Mouse (Mus musculus) c-Kit-positive CD71-positive TER-119-negative erythroid progenitor cells, embryonic 14.5 days (primary cell): Measurements from ENCODE around the gene Hoxd1.

ENCODE experiments used
- DNase-seq: peaks from one replicate; pipeline ENCODE4 v3.0.0-alpha.2; 2013; ENCODE audit warnings: low read depth

Gene Hoxd1

GRCm38 (mm10) chr2:74732513-74733316 lies 30.1 kb upstream of the Hoxd1 start:
- DNase-seq = no peak

- no peak for DNase-seq
Observed at GRCm38 (mm10) chr2:74733317-74733661, 29.5 kb upstream of the Hoxd1 start.

DNA sequence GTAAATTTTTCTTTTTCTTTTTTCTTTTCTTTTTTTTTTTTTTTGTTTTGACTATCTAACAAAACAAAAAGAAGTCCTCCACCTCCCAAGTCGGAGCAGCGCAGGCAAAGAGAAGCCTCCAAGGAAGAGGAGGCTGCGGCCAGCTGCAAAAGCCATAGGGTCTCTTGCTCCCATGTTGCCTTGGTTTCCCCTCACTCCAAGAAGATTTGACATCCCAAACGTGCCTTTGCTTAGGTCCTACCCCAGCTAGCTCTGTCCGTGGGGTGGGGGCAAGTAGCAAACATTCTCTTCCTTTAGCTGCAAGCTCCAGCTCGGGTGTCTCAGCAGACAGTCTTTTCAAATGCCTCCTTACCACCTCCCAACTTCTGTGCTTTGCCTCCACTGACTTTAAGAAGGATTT lies 29.0 kb upstream of the Hoxd1 start:
- DNase-seq = no peak

DNA sequence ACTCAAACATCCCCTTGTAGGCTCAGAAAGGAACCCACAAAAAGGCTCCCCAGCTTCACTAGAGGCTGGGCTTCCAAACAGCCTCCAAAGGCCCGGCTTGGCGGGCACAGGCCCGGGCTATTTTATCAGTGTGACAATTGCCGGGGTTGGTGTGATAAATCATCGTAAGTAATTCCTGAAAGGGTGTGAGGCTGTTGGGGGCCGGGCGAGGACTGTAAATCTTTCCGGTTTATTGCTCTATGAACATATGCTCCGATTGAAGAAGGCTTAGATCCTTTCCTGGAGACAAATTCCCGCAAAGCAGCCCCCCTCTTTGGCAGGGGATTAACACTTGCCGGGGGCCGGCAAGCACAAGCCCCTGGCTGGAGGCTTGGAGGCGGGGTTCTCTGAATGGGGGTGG lies 28.3 kb upstream of the Hoxd1 start:
- no peak for DNase-seq

DNA sequence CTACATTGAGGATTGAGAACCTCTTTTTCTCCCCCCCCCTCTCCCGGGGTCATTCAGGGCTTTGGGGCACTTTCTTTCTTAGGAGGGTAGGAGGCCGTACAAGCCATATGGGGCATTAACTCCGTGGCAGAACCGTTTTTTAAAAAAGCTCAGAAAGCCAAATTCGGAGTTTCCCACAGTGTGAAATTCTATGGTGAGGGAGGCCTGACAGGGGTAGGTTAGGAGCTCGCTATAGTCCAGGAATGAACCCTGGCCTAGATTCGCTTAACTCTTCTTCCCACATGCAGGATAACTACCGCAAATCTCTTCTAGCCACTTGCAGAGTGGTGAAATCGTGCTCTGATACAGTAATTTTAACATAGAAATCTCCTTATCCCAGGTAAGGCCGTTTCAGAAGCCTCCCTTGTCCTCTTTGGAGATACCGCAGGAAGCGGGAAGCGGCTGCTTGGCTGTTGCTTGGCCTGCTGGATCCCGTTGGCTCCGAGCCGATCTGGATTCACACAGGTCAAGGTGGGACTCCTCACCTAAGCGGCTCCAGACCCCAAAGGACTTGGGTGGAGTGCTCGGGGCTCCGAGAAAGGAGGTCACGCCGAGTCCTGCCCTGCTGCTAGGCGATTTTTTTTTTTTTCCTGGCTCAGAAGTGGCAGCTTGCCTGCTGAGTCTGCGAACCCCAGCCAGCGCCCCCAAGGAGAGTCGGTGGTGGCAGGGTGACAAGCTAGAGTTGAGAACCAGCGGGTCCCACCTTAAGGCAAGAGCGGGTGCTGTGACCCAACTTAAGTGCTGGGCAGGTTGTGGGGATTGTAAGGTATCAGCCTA lies 27.6 kb upstream of the Hoxd1 start:
- DNase-seq = no peak

DNA sequence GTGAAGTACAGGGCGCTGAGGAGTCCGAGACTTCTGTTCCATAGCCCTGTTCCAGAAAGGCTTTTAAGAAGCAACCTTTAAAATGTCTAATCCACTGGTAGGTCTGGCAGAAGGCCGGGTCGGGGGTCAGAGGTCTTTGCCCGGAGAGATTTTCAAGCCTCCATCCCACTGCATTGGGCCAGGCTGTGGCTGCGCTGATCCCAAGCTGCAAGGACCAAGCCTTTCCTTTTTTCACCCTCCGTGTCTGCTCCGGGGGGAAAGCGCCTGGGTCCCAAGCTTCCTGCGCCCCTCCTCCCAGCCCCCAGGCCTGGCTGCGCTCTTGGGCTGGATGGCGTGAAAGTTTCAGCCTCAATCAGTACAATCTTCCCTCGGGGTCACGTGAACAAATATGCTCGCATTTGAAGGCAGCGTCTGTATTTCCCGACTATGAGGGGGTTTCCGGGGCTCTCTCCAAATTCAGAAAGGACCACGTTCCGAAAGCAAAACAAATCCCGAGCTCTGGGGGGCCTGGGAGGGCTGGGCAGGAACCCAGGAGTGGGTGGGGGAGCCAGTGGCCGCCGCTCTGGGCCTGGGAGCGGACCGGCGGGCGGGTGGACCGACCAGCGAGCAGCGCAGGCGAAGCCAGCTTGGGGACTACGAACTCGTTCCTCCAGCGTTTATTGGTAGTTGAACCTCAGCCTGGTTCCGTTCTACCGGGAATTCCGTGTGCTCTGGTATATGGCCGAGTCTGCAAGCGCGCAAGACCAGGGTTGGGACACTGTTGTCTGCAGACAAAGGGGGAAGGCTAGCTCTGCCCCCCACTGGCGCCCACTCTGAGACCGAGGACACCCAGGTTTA lies 26.7 kb upstream of the Hoxd1 start:
- no peak for DNase-seq

GRCm38 (mm10) chr2:74736688-74737577 lies 25.8 kb upstream of the Hoxd1 start:
- no peak for DNase-seq

DNA sequence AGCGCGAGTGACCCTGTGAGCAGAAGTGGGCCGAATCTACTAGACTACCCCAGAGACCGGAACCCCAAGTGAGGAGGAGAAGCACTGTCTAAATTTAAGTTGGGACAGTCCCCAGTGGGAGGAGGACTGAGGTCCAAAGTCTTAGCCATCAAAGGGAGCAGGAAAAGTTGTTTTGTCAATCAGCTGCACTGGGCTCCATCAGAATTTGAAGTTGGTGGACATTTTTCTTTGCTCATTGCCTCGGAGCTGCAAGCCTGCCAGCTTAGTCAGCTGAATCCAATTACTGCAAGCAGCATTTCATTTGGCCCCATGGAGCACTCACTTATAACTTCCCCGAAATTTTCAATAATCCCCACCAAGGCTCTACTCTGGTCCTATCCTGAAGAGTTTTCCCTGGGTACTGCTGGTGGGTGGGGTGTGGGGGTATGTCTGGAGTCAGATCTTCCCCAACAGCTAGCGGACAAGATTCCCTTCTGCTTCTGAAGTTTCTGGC lies 25.2 kb upstream of the Hoxd1 start:
- DNase-seq = no peak

DNA sequence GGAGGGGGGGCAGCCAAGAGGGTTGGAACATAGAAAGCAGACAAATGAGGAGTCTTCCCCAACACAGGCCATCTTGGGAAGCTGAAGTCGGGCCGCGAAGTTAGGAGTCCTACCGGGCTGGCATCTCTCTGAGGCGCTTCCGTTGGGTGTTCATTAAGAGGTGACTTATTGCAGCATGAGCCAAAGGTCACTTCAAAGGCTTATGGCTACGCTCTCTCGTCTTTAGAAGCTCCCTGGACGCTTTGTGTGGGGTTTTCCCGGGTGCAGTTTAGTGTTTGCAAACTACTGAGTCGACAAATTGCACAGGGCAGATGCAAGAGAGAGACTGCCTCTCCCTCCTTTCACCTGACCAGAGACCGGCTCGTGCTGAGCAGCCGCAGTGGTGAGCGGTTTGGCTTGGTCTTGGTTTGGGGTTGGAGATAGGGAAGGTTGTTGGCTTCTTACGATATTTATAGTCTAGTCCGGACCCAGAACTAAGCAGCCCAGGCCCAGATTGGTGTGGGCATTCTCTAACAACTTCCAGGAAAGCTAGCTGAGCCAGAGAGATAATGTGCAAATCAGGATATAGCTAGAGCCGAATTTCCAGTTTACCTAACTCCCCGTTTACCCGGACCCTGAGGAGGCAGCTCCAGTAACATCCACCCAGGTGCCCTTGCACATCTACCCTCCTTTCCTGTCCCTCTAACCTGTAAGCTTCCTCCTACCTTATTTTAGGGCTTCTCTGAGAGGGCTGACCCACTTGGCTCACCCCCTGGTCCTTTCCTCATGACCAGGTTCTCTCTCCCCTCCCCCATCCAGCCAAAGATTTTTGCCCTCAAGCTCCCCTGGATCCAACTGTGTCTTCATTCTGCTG lies 23.9 kb upstream of the Hoxd1 start:
- no peak for DNase-seq

- DNase-seq = no peak
Observed at GRCm38 (mm10) chr2:74739476-74739800, 23.3 kb upstream of the Hoxd1 start.

GRCm38 (mm10) chr2:74739869-74740268 lies 22.9 kb upstream of the Hoxd1 start:
- no peak for DNase-seq

GRCm38 (mm10) chr2:74740311-74741091 lies 22.3 kb upstream of the Hoxd1 start:
- DNase-seq = no peak

DNA sequence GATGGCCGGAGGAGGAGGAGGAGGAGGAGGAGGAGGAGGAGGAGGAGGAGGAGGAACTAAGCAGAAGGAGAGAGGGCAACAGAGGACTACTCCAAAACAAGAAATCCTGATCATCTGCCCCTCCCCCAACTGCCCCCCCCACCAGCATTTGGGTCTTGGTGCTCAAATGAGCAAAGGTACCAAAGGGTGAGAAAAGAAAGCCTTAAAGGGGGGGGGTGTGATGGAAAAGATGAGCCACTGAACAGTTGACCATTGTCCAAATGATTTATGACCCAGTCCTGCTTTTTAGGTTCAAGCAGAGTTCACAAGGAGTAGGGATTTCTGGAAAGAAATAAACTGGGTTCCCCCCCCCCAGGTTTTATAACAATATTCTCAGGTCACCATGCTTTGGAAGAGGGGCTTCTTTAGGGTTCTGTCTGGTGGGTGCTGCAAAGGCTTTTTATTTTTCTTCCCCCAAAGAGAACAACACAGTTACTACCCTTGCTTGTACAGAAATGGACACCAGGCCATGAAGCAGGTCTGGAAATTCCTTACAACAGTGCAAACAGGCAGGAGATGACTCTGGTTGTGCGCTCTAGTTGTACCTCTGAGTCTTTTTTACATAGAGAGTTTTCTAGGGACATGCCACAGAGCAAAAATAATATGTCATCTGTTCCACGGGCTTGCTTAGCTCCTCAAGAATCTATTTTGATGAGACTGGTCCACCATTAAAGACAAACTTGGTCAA lies 21.4 kb upstream of the Hoxd1 start:
- DNase-seq = no peak

- DNase-seq = no peak
Observed at GRCm38 (mm10) chr2:74741979-74742277, 20.9 kb upstream of the Hoxd1 start.

- DNase-seq = no peak
Observed at GRCm38 (mm10) chr2:74745540-74746297, 17.1 kb upstream of the Hoxd1 start.

DNA sequence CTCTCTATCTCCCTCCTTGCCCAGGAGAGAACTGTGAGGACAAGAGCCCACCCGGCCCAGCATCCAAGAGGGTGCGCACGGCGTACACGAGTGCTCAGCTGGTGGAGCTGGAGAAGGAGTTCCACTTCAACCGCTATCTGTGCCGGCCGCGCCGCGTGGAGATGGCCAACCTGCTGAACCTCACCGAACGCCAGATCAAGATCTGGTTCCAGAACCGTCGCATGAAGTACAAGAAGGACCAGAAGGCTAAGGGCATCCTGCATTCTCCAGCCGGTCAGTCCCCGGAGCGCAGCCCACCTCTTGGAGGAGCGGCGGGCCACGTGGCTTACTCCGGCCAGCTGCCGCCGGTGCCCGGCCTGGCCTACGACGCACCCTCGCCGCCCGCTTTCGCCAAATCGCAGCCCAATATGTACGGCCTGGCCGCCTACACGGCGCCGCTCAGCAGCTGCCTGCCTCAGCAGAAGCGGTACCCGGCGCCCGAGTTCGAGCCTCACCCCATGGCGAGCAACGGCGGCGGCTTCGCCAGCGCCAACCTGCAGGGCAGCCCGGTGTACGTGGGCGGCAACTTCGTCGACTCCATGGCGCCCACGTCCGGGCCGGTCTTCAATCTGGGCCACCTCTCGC lies 16.4 kb upstream of the Hoxd1 start:
- DNase-seq = no peak

DNA sequence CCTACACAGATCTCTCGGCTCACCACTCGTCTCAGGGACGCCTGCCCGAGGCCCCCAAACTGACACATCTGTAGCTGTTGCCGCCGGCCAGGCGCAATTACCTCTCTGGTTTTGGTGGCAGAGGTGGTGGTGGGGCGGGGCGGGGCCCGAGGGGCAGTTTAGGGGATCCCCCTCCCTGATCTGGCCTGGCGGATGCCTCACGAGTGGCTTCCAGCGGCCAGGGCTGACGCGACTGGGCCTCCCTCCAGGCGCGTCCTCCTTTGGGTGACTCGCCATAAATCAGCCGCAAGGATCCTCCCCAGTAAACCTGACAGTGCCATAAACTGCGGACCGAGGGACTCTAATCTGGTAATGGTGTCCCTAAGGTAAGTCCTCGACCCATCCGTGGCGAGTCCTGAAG lies 15.8 kb upstream of the Hoxd1 start:
- no peak for DNase-seq

DNA sequence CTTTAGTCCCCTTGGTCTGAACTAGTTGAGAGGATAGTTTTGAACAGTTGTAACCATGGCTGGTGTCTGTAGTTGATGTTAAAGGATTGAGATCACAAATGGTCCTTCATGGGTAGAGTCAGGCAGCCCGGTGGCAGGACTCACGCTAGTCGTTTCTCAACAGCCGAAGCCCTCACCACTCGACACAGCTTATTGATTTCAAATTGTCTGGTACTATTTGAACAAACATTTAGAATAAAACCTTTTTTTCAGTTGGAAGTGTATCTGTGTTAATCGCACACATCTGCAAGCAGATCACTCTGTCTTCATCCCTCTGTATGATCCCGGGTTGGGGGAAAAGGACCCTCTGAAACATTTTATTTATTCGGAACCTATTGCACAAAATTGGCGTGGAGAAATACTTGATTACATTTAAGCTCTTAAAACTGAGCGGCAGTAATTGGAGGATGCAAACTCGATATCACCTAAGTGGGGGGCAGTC lies 15.1 kb upstream of the Hoxd1 start:
- no peak for DNase-seq
